Mouse (Mus musculus) CD8-positive naive resting alpha-beta T cell, adult 2 months (primary cell): ENCODE results near the gene Atf6b.

Experiments
- DNase-seq, 2 experiments: peaks; one replicate each; pipeline ENCODE4 v3.0.0; 2022; ENCODE audit warnings: low read depth in 2 of 2, low spot score in 2 of 2

Atf6b gene

GRCm38 (mm10) chr17:34646906-34647787 is at the start of gene Atf6b:
TSS of gene Atf6b (plus strand) at chr17:34647146.
- peak; percentile 91 to 92 for DNase-seq

GRCm38 (mm10) chr17:34597566-34598095 is 49.3 kb upstream of the Atf6b start, which contains the start of gene Ager:
TSS of gene Ager (plus strand) at chr17:34597862.
- no peak for DNase-seq

DNA sequence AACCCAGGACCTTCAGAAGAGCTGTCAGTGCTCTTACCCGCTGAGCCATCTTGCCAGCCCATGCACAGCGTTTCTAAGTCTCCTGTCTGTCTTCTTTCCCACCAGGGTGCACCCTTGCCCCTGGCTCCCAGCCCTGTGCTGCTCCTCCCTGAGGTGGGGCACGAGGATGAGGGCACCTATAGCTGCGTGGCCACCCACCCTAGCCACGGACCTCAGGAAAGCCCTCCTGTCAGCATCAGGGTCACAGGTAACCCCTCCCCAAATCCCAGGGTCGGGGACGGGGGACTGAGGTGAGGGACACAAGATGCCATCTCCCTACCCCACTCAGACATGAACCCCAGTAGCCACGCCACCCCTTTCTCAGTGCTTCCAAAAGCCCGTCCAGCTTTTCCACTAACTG is 47.1 kb upstream of the Atf6b start:
- DNase-seq: no peak

DNA sequence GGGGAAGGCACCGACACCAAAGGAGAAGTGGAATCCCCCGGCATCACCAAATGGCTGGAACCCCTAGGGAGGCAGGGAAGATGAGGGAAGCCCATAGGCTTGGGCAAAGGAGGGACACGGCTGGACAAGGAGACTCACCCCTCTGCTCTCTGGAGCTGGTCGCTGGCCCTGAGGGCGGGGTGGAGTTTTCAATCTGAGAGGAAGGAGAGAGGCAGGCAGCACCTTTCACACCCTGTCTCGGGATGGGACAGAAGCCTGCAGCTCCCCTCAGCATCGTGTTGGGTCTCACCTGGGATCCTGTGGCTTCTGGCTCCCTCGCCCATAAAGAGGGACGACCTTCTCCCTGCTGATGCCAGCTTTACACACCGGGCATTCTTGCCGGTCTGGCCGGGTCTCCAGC is 45.1 kb upstream of the Atf6b start:
- DNase-seq: no peak

DNA sequence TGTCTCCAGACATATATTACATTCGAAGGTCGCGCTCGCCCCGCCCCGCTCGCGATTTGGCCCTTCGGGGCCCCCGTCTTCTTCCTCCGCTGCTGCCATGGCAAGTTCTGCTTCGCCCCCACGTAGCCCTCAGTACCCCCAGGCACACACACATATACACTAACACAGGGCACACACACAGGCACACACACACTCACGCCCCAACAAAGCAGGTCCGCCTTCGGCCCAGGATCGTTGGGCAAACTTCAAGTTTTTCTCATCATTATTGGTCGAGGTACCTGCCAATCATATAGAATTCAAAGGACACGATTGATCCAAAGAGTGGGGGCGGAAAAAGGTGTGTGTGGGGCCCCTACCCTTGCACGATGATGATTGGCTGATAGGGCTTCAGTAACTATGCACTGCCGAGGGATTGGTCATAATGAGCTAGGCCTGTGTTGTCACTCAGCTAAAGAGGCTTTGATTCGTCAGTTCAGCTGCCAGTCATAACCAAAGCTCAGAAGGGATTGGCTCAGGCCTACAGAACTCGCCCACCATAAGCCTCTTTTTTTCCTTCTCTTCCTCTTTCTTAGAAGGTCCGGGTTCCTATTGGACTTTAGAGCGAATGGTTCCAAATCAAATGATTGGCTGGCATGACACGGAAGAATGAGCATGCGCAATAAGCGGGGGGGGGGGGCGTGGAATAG is 43.4 kb upstream of the Atf6b start, which contains the start of gene Rnf5:
TSS of gene Rnf5 (minus strand) at position 316 of the 686 bp plus-strand sequence.
- peak; percentile 95 to 96 for DNase-seq

- peak; percentile 97 for DNase-seq
These were observed 42.9 kb upstream of the Atf6b start, which contains the start of gene Agpat1 for GRCm38 (mm10) chr17:34604061-34604508. TSS of gene Agpat1 (plus strand) at chr17:34604262.

DNA sequence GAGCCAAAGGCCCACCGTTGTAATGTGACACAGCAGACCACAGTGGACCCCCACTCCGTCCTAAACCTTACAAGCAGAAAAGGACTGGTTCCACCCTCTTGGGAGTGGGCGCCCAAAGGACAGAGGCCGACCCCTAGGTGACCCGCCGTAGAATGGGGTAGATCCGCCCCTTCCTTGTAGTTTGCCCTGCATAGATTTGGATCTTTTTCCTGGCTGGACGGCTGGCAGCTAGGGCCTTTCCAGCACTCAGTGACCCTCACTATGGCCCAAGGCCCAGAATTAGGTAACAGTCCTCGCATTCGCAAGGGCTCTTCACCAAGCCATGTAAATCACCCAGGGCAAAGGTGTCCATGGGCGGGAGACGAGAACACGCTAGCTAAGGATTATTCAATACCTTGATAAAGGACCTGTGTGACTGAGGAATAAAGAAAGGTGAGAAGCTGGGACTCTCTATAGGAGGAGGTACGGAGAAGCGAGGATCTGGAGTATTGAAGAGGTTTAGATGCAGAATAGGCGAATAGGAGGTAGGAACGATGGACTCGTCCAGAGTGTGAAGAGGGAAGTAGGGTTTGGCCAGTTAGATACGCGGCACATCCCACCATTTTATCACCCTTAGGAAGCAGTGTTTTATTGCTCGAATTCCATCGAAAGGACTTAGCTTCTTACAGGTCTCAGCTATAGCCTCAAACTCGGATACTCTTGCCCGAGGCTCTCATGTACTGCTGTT is 42.3 kb upstream of the Atf6b start:
- no peak for DNase-seq

- peak; percentile 80 to 89 for DNase-seq
These were observed 41.3 kb upstream of the Atf6b start for GRCm38 (mm10) chr17:34605609-34606008.

DNA sequence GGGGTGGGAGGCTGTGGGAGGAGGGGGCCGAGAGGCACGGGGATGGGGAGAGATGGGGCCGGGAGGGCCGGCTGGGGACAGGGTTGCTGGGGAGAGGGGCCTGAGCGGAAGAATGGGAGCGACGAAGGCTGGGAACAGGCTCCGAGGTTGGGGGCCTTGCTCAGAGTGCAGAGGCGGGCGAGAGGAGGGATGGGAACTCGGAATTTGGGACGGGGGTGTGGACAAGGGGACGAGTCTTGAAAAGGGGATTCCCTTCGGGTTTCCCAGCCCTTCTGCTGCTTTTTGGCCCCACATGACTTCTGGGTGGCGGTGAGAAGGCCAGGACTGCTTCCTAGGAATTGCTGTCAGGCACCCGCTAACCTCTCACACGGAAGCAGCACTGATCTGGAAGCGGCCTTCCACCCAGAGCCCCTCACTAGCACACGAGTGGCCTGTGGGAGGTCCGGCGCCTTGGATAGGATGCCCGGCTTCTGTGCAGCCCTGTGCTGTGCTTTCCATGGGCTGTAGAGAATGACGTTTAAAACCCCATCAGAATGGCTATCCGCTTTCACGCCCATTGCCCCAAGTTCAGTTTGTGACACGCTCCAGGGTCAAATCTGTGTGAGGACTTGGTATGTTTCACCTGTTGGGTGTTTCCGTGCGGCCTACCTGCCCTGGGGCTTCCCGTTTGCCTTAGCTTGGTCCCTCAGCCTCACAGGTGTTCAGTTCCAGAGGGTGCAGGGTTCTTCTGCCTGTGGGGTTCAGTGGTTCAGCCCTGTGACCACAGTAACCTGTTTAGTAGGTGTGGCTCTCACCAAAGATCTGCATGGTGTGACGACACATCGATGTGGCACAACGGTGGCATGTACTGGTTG is 40.5 kb upstream of the Atf6b start:
- no peak for DNase-seq

GRCm38 (mm10) chr17:34607997-34608396 is 38.9 kb upstream of the Atf6b start:
- DNase-seq: no peak

- no peak for DNase-seq
These were observed 35.9 kb upstream of the Atf6b start for GRCm38 (mm10) chr17:34611050-34611449.

DNA sequence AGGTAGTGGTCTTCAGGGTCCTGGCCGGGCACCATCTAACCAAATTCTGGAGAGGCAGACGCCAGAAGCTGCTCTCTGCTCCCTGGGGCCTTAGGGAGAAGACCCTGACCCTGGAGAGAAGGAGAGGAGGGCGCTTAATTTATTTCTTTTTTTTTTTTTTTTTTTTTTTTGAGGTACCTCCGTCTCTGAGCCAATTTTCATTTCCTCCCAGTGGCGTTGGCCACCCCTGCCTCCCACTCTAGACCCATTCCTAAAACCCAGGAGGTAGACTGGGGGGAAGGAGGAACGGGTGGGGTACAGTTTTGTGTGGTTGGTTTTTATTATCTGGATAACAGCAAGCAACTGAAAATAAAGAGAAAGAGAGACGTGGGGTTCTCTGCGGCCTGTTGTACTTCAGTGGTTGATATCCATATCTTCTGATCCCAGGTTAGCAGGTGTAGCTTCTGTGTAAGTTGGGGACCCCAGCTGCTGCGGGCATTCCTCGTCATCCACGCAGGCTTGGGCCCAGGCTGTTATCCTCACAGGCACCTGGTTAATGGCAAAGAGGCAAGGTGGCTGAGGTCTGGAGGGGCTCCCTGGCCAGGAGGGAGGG is 33.8 kb upstream of the Atf6b start:
- no peak for DNase-seq

DNA sequence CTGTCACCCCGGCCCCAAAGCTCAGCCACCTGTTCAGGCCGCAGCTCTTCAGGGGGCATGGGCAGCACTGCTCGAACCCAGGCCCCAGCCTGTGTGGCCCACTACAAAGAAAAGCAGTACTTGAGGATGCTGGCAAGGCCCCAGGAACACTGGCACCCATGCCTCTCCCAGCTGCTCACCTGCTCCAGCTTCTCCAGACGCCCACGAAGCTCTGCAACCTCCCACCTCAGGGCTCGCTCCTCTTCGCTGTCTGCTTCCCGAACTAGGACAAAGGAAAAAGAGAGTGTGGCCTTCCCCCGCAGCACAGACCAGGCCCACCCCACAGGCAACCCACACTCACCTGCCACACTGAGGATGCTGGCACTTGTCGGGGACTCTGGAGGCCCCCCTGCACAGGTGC is 33.1 kb upstream of the Atf6b start:
- no peak for DNase-seq

GRCm38 (mm10) chr17:34615871-34616270 is 31.1 kb upstream of the Atf6b start, which contains the start of gene Egfl8:
TSS of gene Egfl8 (minus strand) at chr17:34615971.
- no peak for DNase-seq

- peak; percentile 76 to 88 for DNase-seq
These were observed 27.9 kb upstream of the Atf6b start for GRCm38 (mm10) chr17:34618999-34619398.

- no peak for DNase-seq
These were observed 25.9 kb upstream of the Atf6b start for GRCm38 (mm10) chr17:34621006-34621405.

GRCm38 (mm10) chr17:34623161-34623560 is 23.8 kb upstream of the Atf6b start:
- DNase-seq: no peak

DNA sequence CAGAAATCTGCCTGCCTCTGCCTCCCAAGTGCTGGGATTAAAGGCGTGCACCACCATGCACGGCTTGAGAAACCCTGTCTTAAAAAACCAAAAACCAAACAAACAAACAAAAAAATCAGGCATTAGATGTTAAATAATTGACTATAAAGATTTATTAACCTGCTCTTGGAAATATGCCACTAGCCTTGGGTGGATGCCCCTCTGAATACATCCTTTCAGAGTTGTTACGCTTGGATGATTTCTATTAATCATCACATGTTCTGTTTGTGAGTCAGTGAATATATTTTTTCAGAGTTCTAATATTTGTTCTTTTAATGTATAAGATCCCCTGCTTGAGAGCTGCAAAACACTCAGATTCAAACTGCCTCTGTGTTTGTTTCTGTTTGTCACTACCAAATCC is 22.0 kb upstream of the Atf6b start:
- DNase-seq: no peak

DNA sequence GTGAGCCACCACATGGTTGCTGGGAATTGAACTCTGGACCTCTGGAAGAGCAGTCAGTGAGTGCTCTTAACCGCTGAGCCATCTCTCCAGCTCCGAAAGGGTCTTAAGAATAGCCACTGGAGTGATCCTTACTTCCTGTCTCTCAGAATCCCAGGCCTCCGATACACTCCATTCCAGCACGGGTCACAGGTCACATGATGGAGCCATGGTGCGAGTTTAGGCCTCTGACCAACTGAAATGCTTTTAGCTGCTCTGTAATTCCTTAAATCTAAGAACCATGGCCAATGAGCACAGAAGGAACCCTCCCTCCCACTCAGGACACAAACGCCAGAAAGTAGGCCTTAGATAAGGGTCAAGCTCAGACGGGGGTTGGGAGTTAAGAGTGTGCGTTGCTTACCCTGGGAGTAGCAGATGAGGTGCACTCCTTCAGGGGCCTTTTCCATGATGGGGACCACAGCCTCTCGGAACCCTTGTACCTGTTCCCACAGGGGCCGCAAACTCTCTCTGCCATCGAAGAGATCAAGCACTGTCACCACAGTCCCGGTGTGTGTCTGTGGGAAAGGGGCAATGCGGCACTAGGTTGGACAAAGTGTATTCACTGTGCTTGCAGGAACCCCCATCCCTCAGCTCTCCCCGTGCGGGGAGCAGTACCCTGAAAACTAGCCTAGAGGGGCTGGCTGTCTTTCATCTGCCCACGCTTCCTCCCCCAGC is 20.7 kb upstream of the Atf6b start:
- DNase-seq: no peak
